Mouse (Mus musculus) kidney, adult 18-20 months (tissue): Measurements from ENCODE around the gene Gnb1.
A peak's percentile ranks its signal among the peaks of the same experiment; 100 is the strongest.
"Not testable (repeated sequence)": the region's sequence is repeated elsewhere in the genome, so short reads cannot be mapped to it uniquely, and the experiment has no call there.

Source experiments
- DNase-seq: peaks from one replicate; pipeline ENCODE4 v3.0.0; 2021

The Gnb1 gene

GRCm38 (mm10) chr4:155490990-155491504 lies at the start of gene Gnb1:
Gnb1 (plus strand) TSS chr4:155491361.
- peak; percentile 94 for DNase-seq

GRCm38 (mm10) chr4:155442808-155443207 lies 48.4 kb upstream of the Gnb1 start:
- DNase-seq, result no peak

- DNase-seq, result no peak
Observed at GRCm38 (mm10) chr4:155451597-155451996, 39.6 kb upstream of the Gnb1 start.

- DNase-seq, result no peak
Observed at GRCm38 (mm10) chr4:155458575-155458974, 32.6 kb upstream of the Gnb1 start.

DNA sequence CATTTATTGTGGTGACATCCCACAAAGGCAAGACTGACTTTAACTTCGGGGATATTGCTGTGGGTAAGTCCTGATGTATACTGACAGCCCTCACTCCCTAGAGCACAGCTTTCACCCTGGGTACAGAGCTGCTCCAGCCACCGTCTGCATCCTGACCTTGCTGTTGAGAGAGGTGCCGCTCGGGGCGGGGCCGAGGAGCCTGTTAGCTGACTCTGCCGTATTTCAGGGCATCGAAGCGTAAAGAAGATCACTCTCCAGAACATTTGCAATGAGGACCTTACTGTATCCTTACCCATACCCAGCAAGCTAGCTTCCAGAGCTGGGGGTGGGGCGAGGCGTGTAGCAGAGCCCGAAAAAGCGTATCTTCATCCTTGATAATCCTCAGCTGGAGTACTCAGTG lies 28.1 kb upstream of the Gnb1 start:
- DNase-seq, result no peak

GRCm38 (mm10) chr4:155463611-155464010 lies 27.6 kb upstream of the Gnb1 start:
- no peak for DNase-seq

DNA sequence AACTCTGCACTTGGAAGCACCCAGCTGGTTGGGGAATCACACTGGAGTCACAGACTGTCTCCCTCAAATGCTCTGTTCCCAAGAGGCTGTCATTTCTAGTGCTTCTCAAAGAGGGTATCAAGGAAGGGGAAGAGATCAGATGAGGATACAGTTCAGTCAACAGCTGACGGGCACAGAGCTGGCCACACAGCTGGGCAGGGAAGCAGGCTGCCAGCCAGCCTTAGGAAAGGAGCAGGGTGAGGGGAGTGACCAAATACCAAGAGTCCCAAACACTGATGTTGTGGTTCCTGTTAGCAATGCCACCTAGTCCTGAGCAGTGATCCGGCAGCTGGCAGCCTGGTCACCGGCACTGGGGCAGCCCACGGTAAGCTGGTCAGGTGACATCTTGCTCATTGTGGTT lies 27.1 kb upstream of the Gnb1 start:
- no peak for DNase-seq

GRCm38 (mm10) chr4:155465607-155466006 lies 25.6 kb upstream of the Gnb1 start:
- DNase-seq, result no peak

DNA sequence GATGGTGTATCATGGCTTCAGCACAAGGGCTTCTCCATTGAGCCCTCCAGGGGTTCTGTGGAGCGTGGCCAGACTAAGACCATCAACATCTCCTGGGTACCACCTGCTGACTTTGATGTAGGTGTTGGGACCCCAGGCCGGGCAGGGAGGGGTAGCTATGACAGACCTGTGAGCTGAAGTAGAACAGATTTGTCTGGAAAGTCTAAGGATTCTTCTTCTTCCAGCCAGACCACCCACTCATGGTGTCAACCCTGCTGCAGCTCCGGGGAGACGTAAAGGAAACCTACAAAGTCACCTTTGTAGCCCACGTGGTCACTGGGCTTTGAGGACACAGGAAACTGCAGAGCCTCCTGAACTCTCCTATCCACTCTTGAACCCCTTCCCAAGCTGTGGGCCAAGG lies 25.1 kb upstream of the Gnb1 start:
- no peak for DNase-seq

- no peak for DNase-seq
Observed at GRCm38 (mm10) chr4:155467237-155468010, 23.7 kb upstream of the Gnb1 start.

- DNase-seq, result peak; percentile 46
Observed at GRCm38 (mm10) chr4:155468952-155469351, 22.2 kb upstream of the Gnb1 start, which contains the start of gene Tmem52. Tmem52 (plus strand) TSS chr4:155469114.

DNA sequence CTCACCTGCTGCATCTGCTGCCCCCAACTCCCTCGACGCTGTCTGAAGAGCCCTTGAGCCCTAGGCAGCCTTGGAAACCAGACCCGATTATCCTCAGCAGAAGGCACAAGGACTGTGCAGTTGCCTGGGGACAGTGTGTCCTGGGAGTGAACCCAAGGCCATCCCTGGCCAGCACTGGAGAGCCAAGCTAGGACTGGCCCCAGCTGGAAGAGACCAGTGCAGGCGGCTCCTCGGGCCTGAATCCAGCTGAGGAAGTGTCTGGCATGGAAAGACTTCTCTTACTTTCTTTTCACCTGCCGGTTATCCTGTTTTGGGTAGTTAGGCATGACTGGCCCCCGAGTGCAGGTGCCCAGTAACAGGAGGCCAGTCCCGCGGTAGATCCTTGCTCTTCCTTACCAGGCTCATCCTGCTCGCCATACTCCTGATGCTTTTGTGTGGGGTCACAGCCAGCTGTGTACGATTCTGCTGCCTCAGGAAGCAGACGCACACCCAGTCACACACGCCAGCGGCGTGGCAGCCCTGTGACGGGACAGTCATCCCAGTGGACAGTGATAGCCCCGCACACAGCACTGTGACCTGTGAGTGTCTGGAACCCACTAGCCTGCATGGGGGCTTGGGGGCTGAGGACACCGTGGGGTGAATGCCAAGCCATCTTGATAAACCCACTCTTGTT lies 21.4 kb upstream of the Gnb1 start:
- DNase-seq, result peak; percentile 61

GRCm38 (mm10) chr4:155470263-155470953 lies 20.8 kb upstream of the Gnb1 start:
- DNase-seq, result no peak

DNA sequence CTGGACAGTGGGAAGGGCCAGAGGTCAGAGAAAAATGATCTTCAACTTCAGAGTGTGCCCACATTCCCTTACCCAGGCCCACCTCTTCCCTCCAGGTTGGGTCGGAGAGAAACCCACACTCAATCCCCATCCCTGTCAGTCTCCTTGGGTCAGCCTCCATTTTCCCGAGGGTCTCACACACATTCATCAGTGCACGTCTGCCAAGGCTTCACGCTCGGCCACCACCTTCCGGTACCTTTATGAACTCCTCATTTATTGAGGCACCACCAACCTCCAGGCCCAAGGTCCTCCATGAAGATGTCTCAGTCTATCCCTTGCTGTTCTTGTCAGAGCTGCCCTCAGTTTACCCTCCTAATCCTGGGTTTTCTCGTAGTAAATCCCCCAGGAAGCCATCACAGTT lies 20.2 kb upstream of the Gnb1 start:
- no peak for DNase-seq

GRCm38 (mm10) chr4:155471406-155471805 lies 19.8 kb upstream of the Gnb1 start:
- no peak for DNase-seq

- no peak for DNase-seq
Observed at GRCm38 (mm10) chr4:155472716-155473290, 18.4 kb upstream of the Gnb1 start.

DNA sequence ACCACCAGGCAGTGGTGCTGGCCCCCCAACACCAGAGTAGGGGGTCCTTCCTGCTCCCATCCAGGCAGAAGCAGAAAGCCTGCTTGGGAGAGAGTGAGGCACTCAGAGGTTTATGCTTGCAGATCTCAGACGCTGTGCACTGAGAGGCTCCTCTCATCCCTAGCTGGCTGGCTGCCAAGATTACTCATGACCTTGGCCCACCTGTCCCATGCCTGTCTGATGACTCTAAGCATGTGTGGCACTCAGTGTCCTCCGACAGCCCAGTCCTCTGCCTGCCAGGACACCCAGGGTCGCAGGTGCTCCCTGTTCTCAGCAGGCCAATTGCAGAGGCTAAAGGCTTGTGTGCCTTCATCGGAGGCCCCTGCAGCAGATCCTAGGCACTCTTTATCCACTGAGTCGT lies 17.8 kb upstream of the Gnb1 start:
- DNase-seq, result no peak

DNA sequence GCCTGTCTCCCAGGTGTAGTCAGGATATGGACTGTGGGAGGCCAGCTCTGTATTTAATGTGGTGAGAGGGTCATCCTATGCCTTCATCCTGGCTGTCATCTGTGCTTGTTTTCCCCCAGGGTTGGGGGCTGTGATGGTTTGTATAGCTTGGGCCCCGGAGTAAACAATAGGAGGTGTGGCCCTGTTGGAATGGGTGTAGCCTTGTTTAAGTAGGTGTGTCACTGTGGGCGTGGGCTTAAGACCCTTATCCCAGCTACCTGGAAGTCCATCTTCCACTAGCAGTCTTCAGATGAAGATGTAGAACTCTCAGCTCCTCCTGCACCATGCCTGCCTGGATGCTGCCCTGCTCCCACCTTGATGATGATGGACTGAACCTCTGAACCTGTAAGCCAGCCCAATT lies 17.4 kb upstream of the Gnb1 start:
- DNase-seq, result not testable (repeated sequence)

- DNase-seq, result peak; percentile 82
Observed at GRCm38 (mm10) chr4:155481381-155482124, 9.6 kb upstream of the Gnb1 start.

GRCm38 (mm10) chr4:155482125-155482480 lies 9.1 kb upstream of the Gnb1 start:
- DNase-seq, result no peak

GRCm38 (mm10) chr4:155482733-155483540 lies 8.2 kb upstream of the Gnb1 start:
- DNase-seq, result no peak

DNA sequence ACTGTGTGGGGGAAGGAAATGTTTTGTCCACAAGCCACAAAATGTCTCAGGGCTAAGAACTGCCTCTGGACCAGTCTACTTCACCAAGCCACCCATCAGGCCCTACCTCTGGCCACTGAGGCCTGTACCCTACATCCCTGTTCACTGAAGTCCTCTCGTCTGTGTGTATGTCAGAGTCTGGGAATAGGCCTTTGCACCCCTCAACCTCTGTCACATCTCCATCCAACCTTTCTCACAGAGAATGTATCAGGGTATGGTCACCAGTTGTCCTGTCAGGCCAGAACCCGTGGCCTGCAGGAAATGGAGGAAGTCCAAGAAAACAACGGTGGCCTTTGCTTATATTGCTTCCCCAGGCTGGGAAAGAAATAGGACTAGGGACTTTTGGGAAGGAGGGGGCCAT lies 5.6 kb upstream of the Gnb1 start:
- no peak for DNase-seq
